Mouse (Mus musculus) intestine, postnatal 0 days (tissue): Measurements from ENCODE around the gene Zfp719. TPM values are rescaled to one million over a fixed set of nuclear protein-coding genes. Genes with fewer than 3 reads are reported as not detected.

Experiments
- ATAC-seq: fragments of 200-750 bp; cut with Nextera tagmentation; 2 replicates; pipeline ENCODE4 v1.8.0; 2017; ENCODE audit warnings: mild to moderate bottlenecking, moderate TSS enrichment, moderate library complexity
- H3K27ac ChIP-seq: fragments of 300-500 bp; sonication (generic); 2 replicates; pipeline ENCODE4 v1.5.1; 2014; ENCODE audit warnings: mild to moderate bottlenecking, low read depth, low read length, moderate library complexity
- H3K27me3 ChIP-seq: fragments of 300-500 bp; sonication (generic); replicated peaks from 2 replicates; pipeline ENCODE4 v1.6.1; 2014; ENCODE audit warnings: low read length, mixed read lengths; ENCODE audit not compliant: control insufficient read depth, insufficient read depth
- H3K36me3 ChIP-seq: fragments of 300-500 bp; sonication (generic); 2 replicates; pipeline ENCODE4 v1.6.1; 2014; ENCODE audit warnings: mild to moderate bottlenecking, moderate library complexity; ENCODE audit not compliant: control insufficient read depth, insufficient read depth
- H3K4me1 ChIP-seq: fragments of 300-500 bp; sonication (generic); replicated peaks from 2 replicates; pipeline ENCODE4 v1.6.1; 2014; ENCODE audit warnings: antibody characterized with exemption, low read length, mixed read lengths; ENCODE audit not compliant: control insufficient read depth, insufficient read depth
- H3K4me2 ChIP-seq: fragments of 300-500 bp; sonication (generic); replicated peaks from 2 replicates; pipeline ENCODE4 v1.6.1; 2014; ENCODE audit warnings: low read depth, mild to moderate bottlenecking, moderate library complexity
- H3K4me3 ChIP-seq: fragments of 300-500 bp; sonication (generic); 2 replicates; pipeline ENCODE4 v1.5.1; 2014; ENCODE audit warnings: low read depth, low read length
- H3K9ac ChIP-seq: fragments of 300-500 bp; sonication (generic); 2 replicates; pipeline ENCODE4 v1.6.1; 2014; ENCODE audit warnings: mild to moderate bottlenecking, low read depth, low read length
- H3K9me3 ChIP-seq: fragments of 300-500 bp; sonication (generic); 2 replicates; pipeline ENCODE4 v1.6.1; 2016; ENCODE audit warnings: mixed run types; ENCODE audit not compliant: control insufficient read depth
- CTCF ChIP-seq: sonication (generic); IDR thresholded peaks from 2 replicates; pipeline ENCODE4 v1.5.1; 2016; ENCODE audit warnings: low read depth, mild to moderate bottlenecking, control low read depth, antibody characterized with exemption, moderate library complexity
- WGBS: fragments of 180-500 bp; shearing (Covaris S2); extraction: QIAGEN DNeasy Blood & Tissue Kit; methylation state at CpG from one replicate; pipeline ENCODE4 v1.1.7; 2014; 5-methylcytosine and 5-hydroxymethylcytosine counted together
- polyA plus RNA-seq: library from polyadenylated mRNA; unstranded; fragments of >200 nt; fragmentation: Nextera tagmentation; extraction: Ambion mirVana; gene quantifications from 2 replicates; pipeline ENCODE4 v1.2.1, GENCODE M21; 2015

Gene Zfp719
- polyA plus RNA-seq, 1 experiment from 2014 or later, result 3.5 TPM

- H3K36me3 ChIP-seq, result no peaks in the 10 kb centered on the region
- ATAC-seq, result no peak
- H3K27me3 ChIP-seq, result no peaks in the 10 kb centered on the region
- H3K27ac ChIP-seq, result no peak overlapping the region
- H3K4me2 ChIP-seq, result no peak overlapping the region
- WGBS, result 68% methylated on average over 7 of the region's 7 CpGs
- no peak for TF ChIP-seq CTCF
- no peak overlapping the region for H3K9ac ChIP-seq
- H3K9me3 ChIP-seq, result no peaks in the 10 kb centered on the region
- no peaks in the 10 kb centered on the region for H3K4me1 ChIP-seq
- no peak overlapping the region for H3K4me3 ChIP-seq
These were observed 33.5 kb upstream of the Zfp719 start for GRCm38 (mm10) chr7:43545656-43546545.

DNA sequence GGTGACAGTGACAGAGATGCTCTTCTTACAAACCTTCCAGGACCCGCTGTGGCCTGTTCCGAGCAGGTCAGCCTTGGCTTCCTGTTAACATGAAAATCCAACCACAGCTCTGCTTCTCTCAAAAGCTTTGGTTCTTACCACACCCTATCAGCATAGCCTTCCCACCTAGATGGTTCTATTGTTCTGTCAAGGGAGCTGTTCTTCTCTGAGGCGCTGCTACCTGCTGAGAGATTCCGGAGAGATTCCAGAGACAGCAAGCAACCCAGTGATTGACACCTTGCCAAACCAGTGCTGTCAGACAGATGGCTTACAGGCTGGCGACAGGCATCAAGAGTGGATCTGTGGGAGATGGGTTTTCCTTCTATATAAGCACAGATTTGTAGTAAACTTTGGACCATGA lies 31.7 kb upstream of the Zfp719 start:
- no peak overlapping the region for H3K27ac ChIP-seq
- no peaks in the 10 kb centered on the region for H3K27me3 ChIP-seq
- H3K36me3 ChIP-seq, result no peaks in the 10 kb centered on the region
- no peak for TF ChIP-seq CTCF
- H3K9ac ChIP-seq, result no peak overlapping the region
- no peaks in the 10 kb centered on the region for H3K9me3 ChIP-seq
- ATAC-seq, result no peak
- H3K4me3 ChIP-seq, result no peak overlapping the region
- 35% methylated on average over 5 of the region's 5 CpGs for WGBS
- no peak overlapping the region for H3K4me2 ChIP-seq
- H3K4me1 ChIP-seq, result no peaks in the 10 kb centered on the region

- no peak for ATAC-seq
- no peaks in the 10 kb centered on the region for H3K27me3 ChIP-seq
- 77% methylated on average over 4 of the region's 4 CpGs for WGBS
- H3K36me3 ChIP-seq, result no peaks in the 10 kb centered on the region
- no peaks in the 10 kb centered on the region for H3K4me1 ChIP-seq
- no peak for TF ChIP-seq CTCF
- H3K9ac ChIP-seq, result no peak overlapping the region
- no peaks in the 10 kb centered on the region for H3K9me3 ChIP-seq
- no peak overlapping the region for H3K4me2 ChIP-seq
- no peak overlapping the region for H3K4me3 ChIP-seq
- H3K27ac ChIP-seq, result no peak overlapping the region
These were observed 31.2 kb upstream of the Zfp719 start for GRCm38 (mm10) chr7:43548206-43548605.

GRCm38 (mm10) chr7:43553153-43553552 lies 26.3 kb upstream of the Zfp719 start:
- no peak overlapping the region for H3K9ac ChIP-seq
- H3K27ac ChIP-seq, result no peak overlapping the region
- WGBS, result 72% methylated on average over 4 of the region's 4 CpGs

GRCm38 (mm10) chr7:43554550-43554949 lies 24.9 kb upstream of the Zfp719 start:
- no peak for TF ChIP-seq CTCF
- Histone ChIP-seq H3K9ac (no peak overlapping the region), H3K27me3 (no peaks in the 10 kb centered on the region), H3K36me3 (no peaks in the 10 kb centered on the region), H3K4me2 (no peak overlapping the region), H3K27ac (no peak overlapping the region), H3K9me3 (no peaks in the 10 kb centered on the region), H3K4me1 (no peaks in the 10 kb centered on the region), H3K4me3 (no peak overlapping the region)
- 55% methylated on average over 3 of the region's 3 CpGs for WGBS
- ATAC-seq, result no peak

More at GRCm38 (mm10) chr7:43553153-43553552, 26.3 kb upstream of the Zfp719 start:
- no peaks in the 10 kb centered on the region for H3K36me3 ChIP-seq
- TF ChIP-seq CTCF, result no peak
- H3K4me3 ChIP-seq, result no peak overlapping the region
- H3K27me3 ChIP-seq, result no peaks in the 10 kb centered on the region
- no peaks in the 10 kb centered on the region for H3K9me3 ChIP-seq
- no peak for ATAC-seq
- H3K4me1 ChIP-seq, result no peaks in the 10 kb centered on the region
- no peak overlapping the region for H3K4me2 ChIP-seq

- Histone ChIP-seq H3K27ac (no peak overlapping the region), H3K9ac (no peak overlapping the region), H3K27me3 (no peaks in the 10 kb centered on the region), H3K36me3 (no peaks in the 10 kb centered on the region), H3K4me3 (no peak overlapping the region), H3K4me1 (no peaks in the 10 kb centered on the region), H3K4me2 (no peak overlapping the region), H3K9me3 (no peaks in the 10 kb centered on the region)
- WGBS, result 86% methylated on average over 5 of the region's 5 CpGs
- no peak for ATAC-seq
- TF ChIP-seq CTCF, result no peak
These were observed 24.1 kb upstream of the Zfp719 start for GRCm38 (mm10) chr7:43555351-43555750.
